Mouse (Mus musculus) stomach, postnatal 0 days (tissue): ENCODE measurements at regions not wholly inside any gene's neighbourhood (a gene's known extent, or its start where the extent isn't known, plus 50 kb on each side); places are given as distances from the start of the nearest gene placed in this dataset.

Experiments used
- CTCF ChIP-seq: IDR thresholded peaks from 2 replicates; pipeline ENCODE4 v1.5.1; 2016; ENCODE audit warnings: antibody characterized with exemption, low read depth, mild to moderate bottlenecking, moderate library complexity
- EP300 ChIP-seq: optimal IDR thresholded peaks from 2 replicates; pipeline ENCODE3; 2016; ENCODE audit warnings: antibody characterized with exemption

DNA sequence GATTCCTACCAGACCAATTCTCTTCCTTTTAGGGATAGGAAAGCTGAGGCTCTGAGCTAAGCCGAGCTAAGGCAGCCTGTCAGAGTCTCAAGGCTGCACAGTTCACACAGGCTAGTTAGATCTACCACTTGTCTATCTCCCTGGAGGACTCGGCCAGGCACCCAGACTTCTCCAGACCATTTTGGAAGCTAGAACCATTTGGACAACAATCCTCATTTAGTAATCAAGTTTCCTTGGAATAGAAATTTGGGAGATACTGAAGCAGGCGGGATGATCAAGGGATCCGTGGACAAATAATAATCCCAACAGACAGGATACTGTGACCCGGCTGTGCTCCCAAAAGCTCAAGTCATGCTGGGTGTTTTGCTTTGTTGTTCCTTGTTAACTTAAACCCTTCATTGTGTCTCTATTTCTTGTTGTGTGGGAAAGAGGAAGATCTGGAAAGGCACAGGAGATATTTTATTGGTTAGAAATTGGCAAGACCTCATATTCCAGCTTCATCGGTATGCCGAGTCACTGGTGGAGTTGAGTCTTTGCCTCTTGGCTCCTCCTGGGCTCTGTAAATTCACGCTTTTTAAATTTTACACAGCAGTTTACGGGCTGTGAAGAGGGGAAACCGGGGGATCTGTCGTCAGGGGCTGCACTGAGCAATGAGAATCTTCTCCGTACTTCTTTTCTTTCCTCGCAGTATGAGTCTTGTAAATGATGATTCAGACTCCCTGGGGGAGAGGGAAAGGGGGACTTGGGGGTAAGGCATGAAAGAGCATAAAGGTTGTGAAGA is 444.2 kb upstream of the Tnp1 start:
- no peak for TF ChIP-seq EP300
- TF ChIP-seq CTCF, result no peak
